Mouse (Mus musculus): ENCODE measurements around the gene Card6. TPM values are rescaled to one million over a fixed set of nuclear protein-coding genes. Genes with fewer than 3 reads are reported as not detected.

Card6 gene
- total and polyA plus RNA-seq, 3 experiments = 0.08 to 0.13 TPM; not detected in 1

Other genes starting within 250 kb of the Card6 start
- not detected in 2 replicates for gene Mroh2b, start 209.8 kb downstream of the Card6 start, total RNA-seq (2012; rRNA removed)
- not detected for gene Mroh2b, start 209.8 kb downstream of the Card6 start, polyA plus RNA-seq (2012; ENCODE audit: insufficient read depth in 1 of 2, insufficient read length in 2 of 2, low read depth in 1 of 2, low replicate concordance in 2 of 2, missing spikeins in 1 of 2)
- gene C7, start 44.8 kb downstream of the Card6 start, total RNA-seq (2012; rRNA removed) = not detected in 2 replicates
- not detected for gene C7, start 44.8 kb downstream of the Card6 start, polyA plus RNA-seq (2012; ENCODE audit: insufficient read depth in 1 of 2, insufficient read length in 2 of 2, low read depth in 1 of 2, low replicate concordance in 2 of 2, missing spikeins in 1 of 2)
- gene Rpl37, start 8.1 kb upstream of the Card6 start, total RNA-seq (2012; rRNA removed) = 1,625 and 1,669 TPM in 2 replicates
- gene Rpl37, start 8.1 kb upstream of the Card6 start, polyA plus RNA-seq (2012; ENCODE audit: insufficient read depth in 1 of 2, insufficient read length in 2 of 2, low read depth in 1 of 2, low replicate concordance in 2 of 2, missing spikeins in 1 of 2) = 1,000 to 10,000 TPM in 1 of 2 experiments, 100 to 1,000 TPM in 1; 923 to 1,012 TPM
- 18.3 and 20.0 TPM in 2 replicates for gene Prkaa1, start 35.3 kb upstream of the Card6 start, total RNA-seq (2012; rRNA removed)
- gene Prkaa1, start 35.3 kb upstream of the Card6 start, polyA plus RNA-seq (2012; ENCODE audit: insufficient read depth in 1 of 2, insufficient read length in 2 of 2, low read depth in 1 of 2, low replicate concordance in 2 of 2, missing spikeins in 1 of 2) = 10 to 100 TPM in 1 of 2 experiments, not detected in 1; 23.0 TPM
- gene Ttc33, start 77.0 kb upstream of the Card6 start, total RNA-seq (2012; rRNA removed) = 21.0 and 22.0 TPM in 2 replicates
- 10 to 100 TPM in 1 of 2 experiments, not detected in 1; 26.2 TPM for gene Ttc33, start 77.0 kb upstream of the Card6 start, polyA plus RNA-seq (2012; ENCODE audit: insufficient read depth in 1 of 2, insufficient read length in 2 of 2, low read depth in 1 of 2, low replicate concordance in 2 of 2, missing spikeins in 1 of 2)
- gene Ptger4, start 135.6 kb upstream of the Card6 start, total RNA-seq (2012; rRNA removed) = 3.5 and 3.7 TPM in 2 replicates
- 1 to 10 TPM in 1 of 2 experiments, not detected in 1; 5.7 TPM for gene Ptger4, start 135.6 kb upstream of the Card6 start, polyA plus RNA-seq (2012; ENCODE audit: insufficient read depth in 1 of 2, insufficient read length in 2 of 2, low read depth in 1 of 2, low replicate concordance in 2 of 2, missing spikeins in 1 of 2)

Data from MEL (cell line).